Mouse (Mus musculus) lung, adult 2 months (tissue): ENCODE results near the gene Serpinb1a. TPM values are rescaled to one million over a fixed set of nuclear protein-coding genes. Genes with fewer than 3 reads are reported as not detected.
"Not testable (repeated sequence)": the region's sequence is repeated elsewhere in the genome, so short reads cannot be mapped to it uniquely, and the experiment has no call there.

Experiments used
- DNase-seq: peaks from one replicate; pipeline ENCODE4 v3.0.0; 2022
- H3K4me1 ChIP-seq: fragments of 200-500 bp; 2 replicates; pipeline ENCODE4 v1.6.1; 2011; ENCODE audit warnings: low read length; ENCODE audit not compliant: control insufficient read depth, insufficient read depth
- H3K4me3 ChIP-seq: fragments of 200-500 bp; replicated peaks from 2 replicates; pipeline ENCODE3; 2011; ENCODE audit warnings: low read depth, mild to moderate bottlenecking, control low read depth, low read length; ENCODE audit errors: extremely low read depth
- CTCF ChIP-seq: fragments of 200-500 bp; IDR thresholded peaks from 2 replicates; pipeline ENCODE4 v1.5.1; 2011; ENCODE audit warnings: mild to moderate bottlenecking, low read length, control low read depth; ENCODE audit not compliant: insufficient read depth
- POLR2A ChIP-seq: fragments of 200-500 bp; IDR thresholded peaks from 2 replicates; pipeline ENCODE4 v1.6.1; 2011; ENCODE audit warnings: low read depth, mild to moderate bottlenecking, control low read depth, low read length, borderline replicate concordance; ENCODE audit errors: extremely low read depth
- WGBS: fragments of 180-500 bp; shearing (Covaris S2); methylation state at CpG from one replicate; pipeline ENCODE4 v1.1.7; 2018; 5-methylcytosine and 5-hydroxymethylcytosine counted together
- polyA plus RNA-seq: library from polyadenylated mRNA; depleted of rRNA; stranded (reverse); fragments of >200 nt; gene quantifications from 2 replicates; pipeline ENCODE4 v1.2.3, GENCODE M21; 2012

The Serpinb1a gene
- polyA plus RNA-seq, 1 experiment: 14.9 TPM

- Histone ChIP-seq H3K4me1 (no peaks in the 10 kb centered on the region), H3K4me3 (no peak overlapping the region)
- peak; percentile 69 for DNase-seq
- TF ChIP-seq CTCF: peak; percentile 95
- TF ChIP-seq POLR2A: no peak
- 3% methylated on average over 9 of the region's 9 CpGs for WGBS
Observed at GRCm38 (mm10) chr13:32866484-32866883, 15.5 kb upstream of the Serpinb1a start.

GRCm38 (mm10) chr13:32865591-32865990 is 14.6 kb upstream of the Serpinb1a start:
- TF ChIP-seq POLR2A: no peak
- TF ChIP-seq CTCF: 0 out of 2 replicates have a peak, but pooled peaks have one; percentile 22
- WGBS: 52% methylated on average over 2 of the region's 2 CpGs
- no peak overlapping the region for H3K4me3 ChIP-seq
- no peak for DNase-seq
- no peaks in the 10 kb centered on the region for H3K4me1 ChIP-seq

- WGBS: 75% methylated on average over 3 of the region's 3 CpGs
- not testable (repeated sequence) for H3K4me3 ChIP-seq, H3K4me1 ChIP-seq, DNase-seq
Observed at GRCm38 (mm10) chr13:32864529-32864928, 13.5 kb upstream of the Serpinb1a start.

- Histone ChIP-seq H3K4me3 (no peak overlapping the region), H3K4me1 (no peaks in the 10 kb centered on the region)
- DNase-seq: no peak
- TF ChIP-seq POLR2A (no peak), CTCF (no peak)
Observed at GRCm38 (mm10) chr13:32863456-32863855, 12.5 kb upstream of the Serpinb1a start.

GRCm38 (mm10) chr13:32860821-32861220 is 9.8 kb upstream of the Serpinb1a start:
- DNase-seq: no peak
- 53% methylated on average over 3 of the region's 3 CpGs for WGBS
- Histone ChIP-seq H3K4me3 (no peak overlapping the region), H3K4me1 (no peaks in the 10 kb centered on the region)
- TF ChIP-seq CTCF (no peak), POLR2A (no peak)

DNA sequence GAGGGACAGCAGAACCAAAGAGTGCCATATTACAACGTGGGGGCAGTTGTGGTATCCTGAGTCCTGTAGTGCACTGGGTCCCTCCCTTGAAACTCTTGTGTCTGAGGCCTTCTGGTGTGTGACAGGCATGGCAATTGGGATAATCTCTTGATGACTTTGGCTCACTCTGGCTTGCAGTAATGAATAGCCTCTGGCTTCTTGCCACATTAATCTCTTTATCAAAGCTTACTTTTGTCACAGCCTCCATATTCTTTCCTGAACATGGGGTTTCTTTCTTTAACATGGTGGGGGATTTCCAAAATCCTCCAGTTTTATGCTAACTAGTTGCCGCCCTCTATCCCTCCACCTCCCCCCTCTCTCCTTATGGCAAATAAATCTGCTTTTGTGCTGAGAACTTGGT is 2.1 kb upstream of the Serpinb1a start:
- no peak overlapping the region for H3K4me3 ChIP-seq
- WGBS: 79% methylated on average over 2 of the region's 2 CpGs

DNA sequence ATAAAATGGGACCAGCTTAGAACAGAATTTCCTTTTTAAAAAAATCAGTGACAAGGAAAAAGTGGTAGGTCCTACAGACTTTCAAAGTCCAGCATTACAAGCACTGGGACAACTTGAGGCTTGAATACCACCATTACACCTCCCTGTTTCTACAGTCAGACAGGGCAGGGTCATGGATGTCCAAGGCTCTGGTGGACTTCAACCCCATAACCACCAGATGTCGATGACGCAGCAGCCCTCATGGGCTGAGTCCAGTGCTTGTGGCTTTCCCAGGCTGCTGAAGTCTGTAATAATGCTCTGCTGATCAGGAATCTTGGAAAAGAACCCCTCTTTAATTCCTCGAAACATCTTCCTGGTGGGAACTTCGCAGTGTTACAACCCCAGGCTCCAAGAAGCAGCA is 1.6 kb upstream of the Serpinb1a start:
- DNase-seq: no peak
- H3K4me3 ChIP-seq: no peak overlapping the region
- 96% methylated on average over 4 of the region's 4 CpGs for WGBS
- TF ChIP-seq CTCF: no peak
- no peak for TF ChIP-seq POLR2A
- H3K4me1 ChIP-seq: peaks cover 14% of the 10 kb centered on the region

More for the DNA sequence above, 2.1 kb upstream of the Serpinb1a start:
- TF ChIP-seq POLR2A (no peak), CTCF (no peak)
- peaks cover 14% of the 10 kb centered on the region for H3K4me1 ChIP-seq
- no peak for DNase-seq

GRCm38 (mm10) chr13:32851967-32852366 is 982 bp upstream of the Serpinb1a start:
- 6% methylated on average over 7 of the region's 7 CpGs for WGBS
- H3K4me3 ChIP-seq: no peak overlapping the region
- H3K4me1 ChIP-seq: peaks cover 14% of the 10 kb centered on the region
- DNase-seq: peak; percentile 32
- TF ChIP-seq CTCF: peak; percentile 71
- TF ChIP-seq POLR2A: no peak

- Histone ChIP-seq H3K4me3 (no peak overlapping the region), H3K4me1 (peaks cover 14% of the 10 kb centered on the region)
- no peak for DNase-seq
- WGBS: 26% methylated on average over 1 of the region's 1 CpGs
- TF ChIP-seq POLR2A (no peak), CTCF (no peak)
Observed at GRCm38 (mm10) chr13:32850156-32850555, 829 bp downstream of the Serpinb1a start.

GRCm38 (mm10) chr13:32849531-32850123 is 1.4 kb downstream of the Serpinb1a start:
- no peak for DNase-seq
- peaks cover 14% of the 10 kb centered on the region for H3K4me1 ChIP-seq
- H3K4me3 ChIP-seq: no peak overlapping the region
- TF ChIP-seq POLR2A (no peak), CTCF (no peak)
